Mouse (Mus musculus) testis, postnatal 10 days (tissue): ENCODE data around the gene Dyrk1a.
A peak's percentile ranks its signal among the peaks of the same experiment; 100 is the strongest.

Experiments used
- DNase-seq: peaks from one replicate; pipeline ENCODE4 v3.0.0; 2021; ENCODE audit warnings: low spot score

Gene Dyrk1a

DNA sequence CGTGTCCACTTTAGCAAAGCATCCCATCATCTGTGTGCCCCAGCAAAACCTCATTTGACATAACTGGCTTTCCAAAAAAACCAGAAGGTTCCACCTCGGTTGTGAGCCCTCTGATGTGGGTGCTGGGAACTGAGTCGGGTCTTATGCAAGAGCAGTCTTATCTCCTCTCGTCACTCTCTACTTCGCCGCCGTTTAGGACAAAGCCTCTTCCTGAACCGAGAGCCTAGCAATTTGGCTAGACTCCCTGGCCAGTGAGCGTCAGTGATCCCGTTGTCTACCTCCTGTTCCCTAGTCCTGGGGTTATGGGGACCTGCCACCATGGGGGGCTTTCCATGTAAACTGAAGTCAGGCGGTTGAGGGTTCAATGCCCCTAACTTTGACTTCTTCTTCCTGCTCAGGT lies 147.2 kb downstream of the Dyrk1a start:
- no peak for DNase-seq

GRCm38 (mm10) chr16:94718919-94719318 lies 149.1 kb downstream of the Dyrk1a start:
- no peak for DNase-seq

DNA sequence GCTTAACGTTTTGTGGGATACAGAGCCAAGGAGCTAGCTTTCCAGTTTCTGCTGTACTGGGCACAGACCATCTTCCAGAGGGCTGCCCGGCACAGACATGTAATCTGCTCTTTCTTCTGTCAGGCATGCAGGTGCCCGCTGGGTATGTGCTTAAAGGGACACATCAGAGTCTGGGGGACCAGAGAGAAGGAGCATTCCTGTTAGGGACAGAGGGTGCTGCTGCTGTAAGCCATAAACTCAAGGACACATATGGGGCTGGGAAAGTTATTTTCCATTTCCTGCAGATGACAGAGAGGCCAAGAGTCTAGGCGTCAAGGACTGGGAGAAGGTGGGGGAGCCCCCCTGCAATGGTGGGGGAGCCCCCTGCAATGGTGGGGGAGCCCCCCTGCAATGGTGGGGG lies 149.7 kb downstream of the Dyrk1a start:
- DNase-seq, result no peak

GRCm38 (mm10) chr16:94720476-94721153 lies 150.8 kb downstream of the Dyrk1a start:
- DNase-seq, result no peak

DNA sequence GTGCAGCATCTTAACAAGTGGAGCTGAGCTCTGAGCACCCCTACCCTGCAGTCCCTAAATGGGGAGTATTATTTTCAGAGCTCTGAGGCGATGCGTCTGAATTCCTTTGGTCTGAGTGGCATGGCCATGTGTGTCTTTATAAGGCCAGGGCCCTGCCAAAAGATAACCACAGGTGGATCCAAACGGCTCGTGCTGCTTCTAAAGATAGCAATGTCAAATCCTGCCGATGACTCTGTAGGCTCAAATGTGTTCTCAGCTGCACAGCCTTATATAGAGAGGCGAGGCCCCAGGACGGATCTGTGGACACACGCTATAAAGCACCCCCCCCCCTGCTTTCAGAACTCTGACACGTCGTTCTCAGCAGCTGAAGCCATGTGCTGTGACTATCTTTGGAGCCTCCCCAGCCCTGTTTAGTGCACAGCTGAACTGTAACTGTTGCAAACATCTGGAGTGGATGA lies 151.8 kb downstream of the Dyrk1a start:
- no peak for DNase-seq

DNA sequence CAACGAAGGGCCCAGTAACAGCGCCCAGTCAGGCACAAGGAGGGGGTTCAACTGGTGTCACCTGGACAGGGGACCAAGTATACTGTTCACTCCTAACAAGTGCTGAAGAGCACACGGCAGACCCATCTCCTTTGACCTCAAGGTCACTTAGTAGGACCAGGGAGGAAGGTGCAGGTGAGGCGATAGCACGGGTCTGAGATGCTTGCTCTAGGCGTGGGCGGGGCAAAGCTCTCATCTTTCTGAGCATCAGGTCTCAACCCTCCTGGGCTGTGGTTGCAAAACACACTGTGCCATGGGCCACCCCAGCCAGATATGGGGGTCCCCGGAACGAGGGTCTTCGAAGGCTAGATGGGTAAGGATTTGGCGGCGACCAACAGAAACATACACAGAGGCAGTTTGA lies 153.1 kb downstream of the Dyrk1a start:
- DNase-seq, result no peak

DNA sequence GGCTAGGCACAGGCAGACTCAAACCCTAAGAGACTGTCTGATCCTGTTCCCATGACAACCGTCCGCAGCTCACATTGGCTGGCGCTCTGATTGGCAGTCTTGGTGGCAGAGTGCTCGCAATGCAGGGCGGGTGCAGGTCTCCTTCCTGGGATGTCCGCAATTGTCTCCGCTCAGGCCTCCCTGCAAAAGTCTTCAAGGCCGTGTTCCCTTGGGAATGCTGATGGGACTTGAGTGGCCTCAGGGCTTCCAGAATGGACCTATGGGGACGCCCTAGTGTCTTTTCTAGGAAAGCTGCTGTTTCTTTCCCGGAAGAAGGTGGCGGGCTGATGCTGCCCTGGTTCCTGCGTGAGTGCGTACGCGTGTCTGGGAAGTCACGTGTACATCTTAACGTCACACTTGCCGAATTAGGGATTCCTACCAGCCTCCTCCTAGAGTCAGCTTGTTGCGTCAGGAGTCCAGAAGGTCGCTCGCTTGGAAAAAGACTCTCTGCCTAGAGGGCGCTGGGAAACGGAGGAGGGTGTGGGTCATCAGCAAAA lies 154.3 kb downstream of the Dyrk1a start:
- DNase-seq, result peak; percentile 75

GRCm38 (mm10) chr16:94724747-94725211 lies 155.0 kb downstream of the Dyrk1a start:
- no peak for DNase-seq

GRCm38 (mm10) chr16:94729236-94729635 lies 159.4 kb downstream of the Dyrk1a start:
- no peak for DNase-seq

GRCm38 (mm10) chr16:94731027-94731426 lies 161.2 kb downstream of the Dyrk1a start:
- no peak for DNase-seq

- DNase-seq, result no peak
Observed at GRCm38 (mm10) chr16:94735472-94735871, 165.7 kb downstream of the Dyrk1a start.

DNA sequence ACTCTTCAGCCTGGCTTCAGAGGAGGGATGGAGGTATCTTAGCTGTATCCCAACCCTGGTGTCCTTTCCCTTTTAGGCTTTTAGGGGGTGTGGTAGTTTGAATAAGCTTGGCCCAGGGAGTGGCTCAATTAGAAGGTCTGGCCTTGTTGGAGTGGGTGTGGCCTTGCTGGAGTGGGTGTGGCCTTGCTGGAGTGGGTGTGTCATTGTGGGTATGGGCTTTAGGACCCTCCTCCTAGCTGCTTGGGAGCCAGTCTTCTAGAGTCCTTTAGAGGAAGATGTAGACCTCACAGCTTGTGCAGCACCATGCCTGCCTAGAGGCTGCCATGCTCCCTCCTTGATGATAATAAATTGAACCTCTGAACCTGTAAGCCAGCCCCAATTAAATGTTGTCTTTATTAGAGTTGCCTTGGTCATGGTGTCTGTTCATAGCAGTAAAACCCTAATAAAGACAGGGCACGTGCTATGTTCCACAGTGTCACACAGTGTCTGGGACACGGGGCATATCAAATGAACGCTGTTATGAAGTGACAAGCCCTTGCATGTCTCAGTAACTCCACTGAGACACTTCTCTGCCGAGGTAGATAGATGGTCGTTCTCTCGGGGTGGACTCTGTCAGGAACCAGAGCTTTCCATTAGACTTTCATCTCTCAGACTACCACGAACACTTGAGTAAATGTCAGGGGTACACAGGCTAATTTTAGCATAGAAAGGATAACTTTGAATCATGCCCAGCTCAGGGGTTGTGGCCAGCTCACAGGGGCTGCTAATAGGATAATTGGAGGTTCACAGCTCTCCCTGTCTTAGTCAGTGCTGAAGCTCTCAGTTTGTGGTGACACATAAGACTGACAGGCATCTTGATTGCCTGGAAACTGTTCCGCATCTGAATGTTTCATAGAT lies 166.9 kb downstream of the Dyrk1a start:
- no peak for DNase-seq

DNA sequence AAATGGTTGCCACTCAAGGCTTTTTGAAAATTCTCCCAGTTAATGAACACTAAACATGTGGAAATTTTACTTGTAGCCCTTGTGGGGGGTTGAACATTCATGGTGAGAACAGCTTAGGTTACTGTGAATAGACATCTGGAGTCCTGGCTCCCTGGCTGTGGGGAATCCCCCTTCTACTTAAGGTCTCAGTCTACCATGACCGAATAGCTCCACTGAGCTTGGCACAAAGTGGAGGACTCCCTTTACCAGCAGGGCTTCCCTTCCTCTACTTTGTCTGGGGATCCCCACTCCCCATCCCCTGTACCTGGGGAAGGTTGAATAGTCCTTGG lies 167.5 kb downstream of the Dyrk1a start:
- DNase-seq, result no peak

- DNase-seq, result peak; percentile 59
Observed at GRCm38 (mm10) chr16:94743853-94744501, 174.2 kb downstream of the Dyrk1a start.

DNA sequence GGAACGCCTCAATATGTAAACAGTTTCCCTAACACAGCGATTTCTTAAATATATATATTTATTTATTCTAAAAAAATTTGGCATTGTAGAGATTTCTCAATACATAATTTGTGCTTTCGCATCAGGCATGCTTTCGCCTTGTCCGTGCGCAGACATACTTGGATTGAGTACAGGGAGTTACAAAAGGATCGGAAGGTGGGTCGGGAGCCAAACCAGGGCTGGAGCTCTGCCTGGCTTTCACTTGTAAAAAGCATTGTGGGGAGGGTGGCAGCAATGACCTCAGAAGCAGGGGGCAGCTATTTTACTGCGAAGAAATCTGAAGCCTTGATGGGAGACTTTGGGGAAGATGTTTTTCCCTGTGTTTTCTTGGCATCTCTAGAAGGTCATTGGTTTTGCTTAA lies 175.2 kb downstream of the Dyrk1a start:
- peak; percentile 50 for DNase-seq
